Mouse (Mus musculus): ENCODE results near the gene Iqcj. TPM values are rescaled to one million over a fixed set of nuclear protein-coding genes. Genes with fewer than 3 reads are reported as not detected.
"Not testable (repeated sequence)": the region's sequence is repeated elsewhere in the genome, so short reads cannot be mapped to it uniquely, and the experiment has no call there.

The Iqcj gene
- polyA plus RNA-seq, 1 experiment from 2014 or later: 0.75 TPM

DNA sequence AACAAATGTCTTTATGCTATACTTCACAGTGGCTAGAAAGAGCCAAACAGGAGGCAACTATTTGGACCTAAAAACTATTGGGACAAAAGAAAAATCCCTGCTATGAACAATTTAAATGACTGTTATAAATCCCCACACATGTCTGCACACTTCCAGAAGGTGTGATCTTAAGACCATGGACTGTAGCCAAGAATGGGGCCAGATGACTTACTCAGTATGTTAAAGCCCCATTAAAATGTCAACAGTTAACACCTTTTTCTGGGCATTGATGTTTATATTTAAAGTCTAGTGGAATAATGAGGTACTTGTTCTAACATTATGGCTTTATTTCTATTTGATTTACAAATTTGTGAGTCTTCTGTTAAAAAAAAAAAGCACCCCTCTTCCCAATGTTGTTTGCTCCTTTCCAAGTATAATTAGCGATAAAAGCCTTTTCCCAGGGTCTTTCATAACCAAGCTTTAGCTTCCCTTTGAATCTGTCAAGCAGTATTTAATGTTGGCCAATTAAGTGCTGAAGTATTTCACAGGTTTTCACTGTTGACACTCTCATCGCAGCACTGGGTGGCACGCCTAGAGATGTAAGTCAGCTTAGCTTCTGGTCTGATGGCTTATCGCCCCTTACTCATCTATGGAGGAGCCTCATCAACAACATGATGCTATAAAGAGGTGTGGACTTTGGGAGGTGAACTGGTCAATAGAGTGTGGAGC lies 204.9 kb downstream of the Iqcj start:
- H3K4me1 ChIP-seq (replicated peaks): no peaks in the 10 kb centered on the region
- ATAC-seq (ENCODE audit: low FRiP score, low read depth): no peak
- H3K27ac ChIP-seq (replicated peaks): no peak overlapping the region
- no peak overlapping the region for H3K9ac ChIP-seq
- no peaks in the 10 kb centered on the region for H3K27me3 ChIP-seq
- H3K36me3 ChIP-seq: no peaks in the 10 kb centered on the region
- no peak overlapping the region for H3K4me2 ChIP-seq
- WGBS: 79% methylated on average over 4 of the region's 4 CpGs
- H3K4me3 ChIP-seq: no peak overlapping the region
- no peaks in the 10 kb centered on the region for H3K9me3 ChIP-seq

- not testable (repeated sequence) for H3K27me3 ChIP-seq; H3K27ac ChIP-seq (replicated peaks); ATAC-seq (ENCODE audit: low FRiP score, low read depth)
These were observed 207.5 kb downstream of the Iqcj start for GRCm38 (mm10) chr3:68099561-68099960.

DNA sequence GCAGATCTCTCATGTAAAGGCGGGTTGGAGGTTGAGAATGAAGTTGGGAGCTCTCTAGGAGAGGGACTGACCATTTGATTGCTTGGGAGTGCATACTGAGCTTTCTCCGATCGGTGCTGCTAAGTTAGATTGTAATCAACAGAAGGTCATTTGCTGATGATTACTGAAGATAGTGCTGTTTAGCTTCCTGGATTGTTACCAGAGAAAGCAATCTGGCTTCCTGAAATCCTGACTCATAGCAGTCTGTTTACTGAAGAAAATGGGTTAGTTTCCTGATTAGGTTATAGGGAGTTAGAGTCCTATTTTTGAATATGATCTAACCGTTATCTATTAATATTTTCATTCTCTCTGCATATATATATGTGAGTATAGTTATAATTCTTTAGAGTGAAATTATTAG lies 209.3 kb downstream of the Iqcj start:
- no peaks in the 10 kb centered on the region for H3K36me3 ChIP-seq
- H3K4me3 ChIP-seq: no peak overlapping the region
- H3K4me1 ChIP-seq (replicated peaks): no peaks in the 10 kb centered on the region
- no peak overlapping the region for H3K27ac ChIP-seq (replicated peaks)
- H3K9ac ChIP-seq: no peak overlapping the region
- H3K4me2 ChIP-seq: no peak overlapping the region
- WGBS: 83% methylated on average over 4 of the region's 4 CpGs
- H3K27me3 ChIP-seq: no peaks in the 10 kb centered on the region
- ATAC-seq (ENCODE audit: low FRiP score, low read depth): no peak
- no peaks in the 10 kb centered on the region for H3K9me3 ChIP-seq

More at GRCm38 (mm10) chr3:68099561-68099960, 207.5 kb downstream of the Iqcj start:
- not testable (repeated sequence) for H3K4me3 ChIP-seq; H3K4me2 ChIP-seq; H3K4me1 ChIP-seq (replicated peaks); H3K9me3 ChIP-seq; H3K9ac ChIP-seq; H3K36me3 ChIP-seq
- WGBS: 93% methylated on average over 6 of the region's 6 CpGs

- 32% methylated on average over 2 of the region's 2 CpGs for WGBS
- Histone ChIP-seq H3K4me3 (no peak overlapping the region), H3K36me3 (no peaks in the 10 kb centered on the region), H3K27me3 (no peaks in the 10 kb centered on the region), H3K4me1 (replicated peaks) (no peaks in the 10 kb centered on the region), H3K9ac (no peak overlapping the region), H3K27ac (replicated peaks) (no peak overlapping the region), H3K9me3 (no peaks in the 10 kb centered on the region), H3K4me2 (no peak overlapping the region)
- ATAC-seq (ENCODE audit: low FRiP score, low read depth): no peak
These were observed 213.2 kb downstream of the Iqcj start for GRCm38 (mm10) chr3:68105081-68105685.

Other genes with a start within 250 kb of the Iqcj start
- gene Iqschfp, start within 50 bp of the Iqcj start, polyA plus RNA-seq (2015; fragmentation: Nextera tagmentation; extraction: Ambion mirVana): 7.3 and 8.7 TPM in 2 replicates
- 154 and 156 TPM in 2 replicates for gene Schip1, start 172.6 kb downstream of the Iqcj start, polyA plus RNA-seq (2015; fragmentation: Nextera tagmentation; extraction: Ambion mirVana)

All from hindbrain, embryonic 15.5 days (tissue).